Comparison of ENCODE assay signal across 11 mouse cellular contexts in genomic region chr11:116693899-116694249, GRCm38 (mm10). TPM values are rescaled to one million over a fixed set of nuclear protein-coding genes. Genes with fewer than 3 reads are reported as not detected.
DNase-seq lines count a peak whose midpoint lies in the region; ATAC-seq lines count a peak whose summit lies in the region.
"Had no signal": no experiment of that assay in that cellular context is flagged by ENCODE, and none has a peak within 500 bp of the region (broad histone marks: within the 10 kb centered on the region; RNA-seq: fewer than 3 reads in every experiment).

No protein-coding gene starts in this region.

- H3K9ac ChIP-seq in kidney, embryonic 14.5 days (ENCODE audit: low read depth, low read length), result peak overlapping the region; percentile 70
- H3K9ac ChIP-seq in embryonic facial prominence, embryonic 14.5 days (ENCODE audit: low read depth, low read length), result peak overlapping the region; percentile 68
- peak overlapping the region; percentile 55 for H3K9ac ChIP-seq in intestine, embryonic 14.5 days (ENCODE audit: low read length)
- H3K9ac ChIP-seq in midbrain, embryonic 16.5 days (ENCODE audit: low read depth, low read length), result peak overlapping the region; percentile 54

- no peaks in the 10 kb centered on the region for H3K36me3 ChIP-seq in kidney, embryonic 14.5 days (ENCODE audit: control insufficient read depth, insufficient read depth, low read length)
- no peaks in the 10 kb centered on the region for H3K36me3 ChIP-seq in embryonic facial prominence, embryonic 14.5 days (ENCODE audit: control insufficient read depth, insufficient read depth, low read length)
- H3K36me3 ChIP-seq in intestine, embryonic 14.5 days (ENCODE audit: control insufficient read depth, insufficient read depth, low read length), result no peaks in the 10 kb centered on the region
- no peaks in the 10 kb centered on the region for H3K36me3 ChIP-seq in midbrain, embryonic 16.5 days (ENCODE audit: control insufficient read depth, insufficient read depth, low read length)

- H3K4me1 ChIP-seq in kidney, embryonic 14.5 days (ENCODE audit: control insufficient read depth, insufficient read depth, low read length), result peaks cover 9% of the 10 kb centered on the region; the same call in 1 of the 2 replicates
- no peaks in the 10 kb centered on the region for H3K4me1 ChIP-seq in embryonic facial prominence, embryonic 14.5 days (ENCODE audit: control insufficient read depth, insufficient read depth, low read length)
- H3K4me1 ChIP-seq in intestine, embryonic 14.5 days (replicated peaks; ENCODE audit: control insufficient read depth, insufficient read depth, low read length), result peaks cover 8% of the 10 kb centered on the region; the same call in 1 of the 2 replicates
- H3K4me1 ChIP-seq in midbrain, embryonic 16.5 days (ENCODE audit: control insufficient read depth, insufficient read depth, low read length), result peaks cover 7% of the 10 kb centered on the region

- 33% methylated on average over 4 of the region's 4 CpGs for WGBS in kidney, embryonic 14.5 days
- 31% methylated on average over 4 of the region's 4 CpGs for WGBS in embryonic facial prominence, embryonic 14.5 days
- whole genome bisulfite sequencing in intestine, embryonic 14.5 days, result 41% methylated on average over 4 of the region's 4 CpGs
- 34% methylated on average over 4 of the region's 4 CpGs for WGBS in midbrain, embryonic 16.5 days

- no peak for DNase-seq in kidney, adult 8-10 months
- no peak for DNase-seq in embryonic facial prominence, embryonic 14.5 days (ENCODE audit: low spot score)
- no peak for DNase-seq in intestine, embryonic 14.5 days (ENCODE audit: low spot score)
- no peak for DNase-seq in right cerebral cortex, postnatal 14 days
- no peak for DNase-seq in frontal cortex, postnatal 10 days (ENCODE audit: low spot score in 2 of 2)
- DNase-seq in layer of hippocampus, adult 8-10 months (ENCODE audit: low spot score in 2 of 2), result no peak
- DNase-seq: cerebellum, adult 2 months; right cerebral cortex, postnatal 25 days had no signal

- peak overlapping the region; percentile 80 for H3K4me2 ChIP-seq in kidney, embryonic 14.5 days (replicated peaks; ENCODE audit: low read depth, low read length)
- peak overlapping the region; percentile 88 for H3K4me2 ChIP-seq in embryonic facial prominence, embryonic 14.5 days (ENCODE audit: low read depth, low read length)
- H3K4me2 ChIP-seq in intestine, embryonic 14.5 days (ENCODE audit: low read length), result peak overlapping the region; percentile 82
- peak overlapping the region; percentile 66 for H3K4me2 ChIP-seq in midbrain, embryonic 16.5 days (ENCODE audit: low read length)

- no peak overlapping the region for H3K27ac ChIP-seq in kidney, embryonic 14.5 days (ENCODE audit: low read depth, low read length)
- no peak overlapping the region for H3K27ac ChIP-seq in embryonic facial prominence, embryonic 14.5 days (replicated peaks; ENCODE audit: low read depth, low read length)
- peak overlapping the region; percentile 59; the same call in 1 of the 2 replicates for H3K27ac ChIP-seq in intestine, embryonic 14.5 days (ENCODE audit: low read depth)
- H3K27ac ChIP-seq in midbrain, embryonic 16.5 days (ENCODE audit: low read length), result no peak overlapping the region

- peaks cover 16% of the 10 kb centered on the region for H3K27me3 ChIP-seq in kidney, embryonic 14.5 days (ENCODE audit: control insufficient read depth, insufficient read depth, low read length)
- H3K27me3 ChIP-seq in embryonic facial prominence, embryonic 14.5 days (replicated peaks; ENCODE audit: control insufficient read depth, insufficient read depth, low read length), result peaks cover 37% of the 10 kb centered on the region
- peaks cover 28% of the 10 kb centered on the region for H3K27me3 ChIP-seq in intestine, embryonic 14.5 days (replicated peaks; ENCODE audit: control insufficient read depth, insufficient read depth, low read length)
- H3K27me3 ChIP-seq in midbrain, embryonic 16.5 days (ENCODE audit: control insufficient read depth, insufficient read depth, low read depth, low read length), result peaks cover 22% of the 10 kb centered on the region

- H3K4me3 ChIP-seq in kidney, embryonic 14.5 days (ENCODE audit: low read length), result peak overlapping the region; percentile 55
- peak overlapping the region; percentile 51 for H3K4me3 ChIP-seq in embryonic facial prominence, embryonic 14.5 days (ENCODE audit: low read depth, low read length)
- peak overlapping the region; percentile 46 for H3K4me3 ChIP-seq in intestine, embryonic 14.5 days (ENCODE audit: low read depth, low read length)
- peak overlapping the region; percentile 36 for H3K4me3 ChIP-seq in midbrain, embryonic 16.5 days (ENCODE audit: low read depth, low read length)

- no peaks in the 10 kb centered on the region for H3K9me3 ChIP-seq in kidney, embryonic 14.5 days (ENCODE audit: control insufficient read depth, low read length)
- H3K9me3 ChIP-seq in embryonic facial prominence, embryonic 14.5 days (ENCODE audit: control insufficient read depth, low read length), result no peaks in the 10 kb centered on the region
- H3K9me3 ChIP-seq in intestine, embryonic 14.5 days (ENCODE audit: control insufficient read depth, low read length), result no peaks in the 10 kb centered on the region
- H3K9me3 ChIP-seq in midbrain, embryonic 16.5 days (replicated peaks; ENCODE audit: control insufficient read depth, low read length, poor library complexity, severe bottlenecking), result no peaks in the 10 kb centered on the region

- ATAC-seq in kidney, embryonic 14.5 days (ENCODE audit: low FRiP score, low TSS enrichment), result no peak
- ATAC-seq in embryonic facial prominence, embryonic 14.5 days (ENCODE audit: low read depth), result no peak
- no peak for ATAC-seq in intestine, embryonic 14.5 days (replicated peaks; ENCODE audit: low FRiP score, low TSS enrichment, low read depth)
- no peak for ATAC-seq in midbrain, embryonic 16.5 days

RNA-seq across cellular contexts. Expression of gene Cygb, which starts 39.8 kb away (rescaled TPM):
- 11.0 and 11.3 TPM in 2 replicates for polyA plus RNA-seq in kidney, embryonic 14.5 days (2014; fragmentation: Nextera tagmentation; extraction: Ambion mirVana)
- 17.8 and 20.5 TPM in 2 replicates for polyA plus RNA-seq in embryonic facial prominence, embryonic 14.5 days (2014; fragmentation: Nextera tagmentation; extraction: Ambion mirVana)
- polyA plus RNA-seq in intestine, embryonic 14.5 days (2014; fragmentation: Nextera tagmentation; extraction: Ambion mirVana), result 14.5 and 16.4 TPM in 2 replicates
- polyA plus RNA-seq in midbrain, embryonic 16.5 days (2015; fragmentation: Nextera tagmentation; extraction: Ambion mirVana), result 26.4 and 29.3 TPM in 2 replicates
- 10 to 100 TPM; 57.2 to 76.1 (median 63.0) TPM for total RNA-seq in layer of hippocampus, adult 8-10 months (2022)
- total RNA-seq: G1E had no signal

RNA-seq across cellular contexts. Expression of gene Prcd, which starts 40.5 kb away (rescaled TPM):
- 1.1 and 1.4 TPM in 2 replicates for polyA plus RNA-seq in kidney, embryonic 14.5 days (2014; fragmentation: Nextera tagmentation; extraction: Ambion mirVana)
- polyA plus RNA-seq in embryonic facial prominence, embryonic 14.5 days (2014; fragmentation: Nextera tagmentation; extraction: Ambion mirVana), result 0.84 and 2.3 TPM in 2 replicates
- 0.75 and 1.8 TPM in 2 replicates for polyA plus RNA-seq in intestine, embryonic 14.5 days (2014; fragmentation: Nextera tagmentation; extraction: Ambion mirVana)
- 3.7 and 4.4 TPM in 2 replicates for polyA plus RNA-seq in midbrain, embryonic 16.5 days (2015; fragmentation: Nextera tagmentation; extraction: Ambion mirVana)
- 1 to 10 TPM; 4.8 to 8.5 (median 5.8) TPM for total RNA-seq in layer of hippocampus, adult 8-10 months (2022)
